Mouse (Mus musculus) thymus, postnatal 10 days (tissue): Measurements from ENCODE around the gene Tmem163.

Experiments
- DNase-seq, 2 experiments: peaks; one replicate each; pipeline ENCODE4 v3.0.0; 2021; ENCODE audit warnings: low spot score in 2 of 2

Gene Tmem163

DNA sequence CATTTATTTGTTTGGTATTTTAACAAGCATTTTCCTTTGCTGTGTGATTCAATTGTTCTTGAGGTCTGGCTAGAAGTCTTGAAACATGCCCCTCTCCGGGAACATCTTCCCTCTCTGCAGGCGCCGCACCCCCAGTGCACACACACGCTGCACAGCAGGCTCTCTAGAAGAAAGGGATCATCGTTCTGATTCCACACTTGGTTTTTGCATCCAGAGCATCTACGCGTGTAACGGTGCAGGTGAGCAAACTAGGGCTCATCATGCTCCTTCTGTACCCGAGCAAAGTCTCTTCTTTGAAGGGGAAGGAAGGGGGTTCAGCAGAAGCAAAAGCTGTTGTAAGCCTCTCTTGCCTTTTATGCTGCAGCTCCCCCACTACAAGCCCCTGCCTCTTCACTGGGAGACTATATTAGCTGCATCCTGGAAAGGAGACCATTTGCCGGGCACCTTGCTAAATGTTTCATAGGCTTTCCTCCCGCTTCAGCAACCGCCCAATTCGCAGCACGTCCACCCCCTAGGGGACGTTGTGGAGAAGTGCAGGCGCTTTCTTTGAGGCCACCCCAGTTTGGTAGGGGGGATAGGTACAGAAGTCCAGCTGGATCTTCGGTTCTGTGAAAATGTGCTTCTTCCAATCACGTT, at the start of gene Tmem163:
Gene Tmem163, minus strand, starts transcription at position 51 of the 636 bp plus-strand sequence.
- peak; percentile 18 to 58 for DNase-seq

DNA sequence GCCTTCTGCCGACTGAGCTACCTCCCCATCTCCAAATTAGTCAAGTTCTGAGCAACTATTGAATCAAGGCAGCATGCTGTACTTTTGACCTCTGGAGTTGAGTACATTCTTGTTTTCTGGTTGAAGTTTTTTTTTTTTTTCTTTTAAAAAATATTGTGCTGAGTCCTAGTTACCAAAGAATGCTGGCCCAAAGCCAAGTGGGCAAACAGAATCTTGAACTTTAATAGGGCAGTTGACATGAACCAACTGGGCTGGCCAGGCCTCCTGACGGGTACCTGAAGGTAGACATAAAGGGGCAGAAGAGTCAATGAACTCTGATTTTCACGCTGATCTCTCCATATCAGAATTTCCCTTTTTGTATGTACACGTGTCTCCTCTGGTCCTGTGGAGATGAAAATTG, 49.7 kb upstream of the Tmem163 start, which contains the start of gene Acmsd:
Gene Acmsd, plus strand, starts transcription at position 318 of the 400 bp plus-strand sequence.
- DNase-seq: no peak

DNA sequence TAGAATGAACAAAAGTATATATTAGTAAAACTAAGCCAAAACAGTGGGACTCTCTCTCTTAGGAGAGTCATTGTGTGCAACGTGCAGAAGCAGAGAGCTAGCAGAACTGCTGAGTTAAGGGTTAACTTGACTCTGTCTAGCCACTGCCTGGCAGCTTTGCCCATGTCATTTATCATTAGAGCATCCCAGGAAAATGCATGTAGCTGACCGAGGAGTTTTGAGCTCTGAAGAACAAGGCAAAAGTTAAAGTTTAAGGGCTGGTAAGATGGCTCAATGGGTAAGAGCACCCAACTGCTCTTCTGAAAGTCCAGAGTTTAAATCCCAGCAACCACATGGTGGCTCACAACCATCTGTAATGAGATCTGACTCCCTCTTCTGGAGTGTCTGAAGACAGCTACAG, 44.2 kb upstream of the Tmem163 start:
- DNase-seq: no peak

DNA sequence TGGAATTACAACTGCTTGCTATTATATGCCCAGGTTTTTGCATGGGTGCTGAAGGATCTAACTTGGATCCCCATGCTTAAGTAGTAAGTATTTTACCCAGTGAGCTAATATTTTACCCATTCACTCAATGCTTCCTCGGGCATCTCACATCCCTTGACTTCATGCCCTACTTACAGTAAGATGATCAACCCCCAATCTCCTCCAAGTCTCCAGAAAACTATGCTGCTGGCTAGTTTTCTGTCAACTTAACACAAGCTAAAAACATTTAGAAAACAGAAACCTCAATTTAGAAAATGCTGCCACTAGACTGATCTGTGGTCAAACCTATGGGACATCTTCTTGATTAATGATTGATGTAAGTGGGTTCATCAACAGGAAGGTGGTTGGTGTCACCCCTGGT, 38.9 kb upstream of the Tmem163 start:
- DNase-seq: no peak

DNA sequence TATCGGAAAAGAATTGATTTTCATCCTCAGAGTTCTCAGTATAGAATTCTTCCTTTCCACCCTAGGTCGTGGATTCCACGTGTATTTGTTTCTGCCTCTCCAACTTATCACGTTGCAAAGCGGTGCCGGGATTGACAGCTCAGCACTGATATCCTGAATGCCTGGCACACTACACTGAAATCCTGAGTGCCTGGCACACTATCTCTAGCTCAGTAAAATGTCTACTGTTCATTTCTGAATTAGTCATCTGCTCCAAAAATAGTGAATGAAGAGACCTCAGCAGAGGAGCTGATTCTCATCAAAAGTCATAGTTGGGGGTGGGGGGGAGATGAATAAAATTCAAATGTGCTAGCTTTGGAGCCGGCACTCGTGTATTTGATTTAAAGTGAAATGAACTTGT, 37.1 kb upstream of the Tmem163 start:
- no peak for DNase-seq

DNA sequence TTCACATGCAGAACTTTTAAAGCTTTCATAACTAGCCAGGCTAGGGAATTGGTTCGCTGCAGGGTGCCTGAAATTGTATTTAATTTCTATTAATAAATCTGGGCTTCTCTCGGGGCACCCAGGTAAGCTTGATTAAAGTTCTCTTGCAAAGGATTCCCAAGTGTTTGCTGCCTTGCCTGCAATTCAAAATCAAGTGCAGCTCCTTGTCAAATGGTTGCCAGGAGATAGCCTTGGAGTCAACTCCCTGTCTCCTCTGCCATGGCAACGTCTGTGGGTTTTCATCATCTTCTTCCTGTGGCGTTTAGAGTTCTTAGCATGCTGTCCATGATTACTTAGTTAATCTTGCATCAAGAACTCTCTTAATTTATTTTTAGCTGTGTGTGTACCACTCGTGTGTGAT, 26.9 kb upstream of the Tmem163 start:
- no peak for DNase-seq

DNA sequence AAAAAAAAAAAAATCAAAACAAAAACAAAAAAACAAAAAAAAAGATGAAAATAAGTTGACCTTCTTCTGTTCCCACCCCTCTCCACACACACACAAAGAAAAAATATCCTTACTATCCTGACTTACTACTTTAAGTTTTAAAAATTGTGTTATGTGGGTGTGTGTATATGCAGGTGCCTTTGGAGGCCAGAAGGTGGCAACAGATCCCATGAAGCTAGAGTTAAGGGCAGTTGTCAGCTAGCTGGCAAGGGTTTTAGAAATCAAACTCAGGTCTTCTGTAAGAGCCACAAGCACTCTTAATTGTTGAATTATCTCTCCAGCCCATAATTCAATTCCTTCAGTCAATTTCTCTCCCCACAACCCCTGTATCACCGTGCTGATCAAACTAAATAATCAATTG, 22.8 kb upstream of the Tmem163 start:
- no peak for DNase-seq

DNA sequence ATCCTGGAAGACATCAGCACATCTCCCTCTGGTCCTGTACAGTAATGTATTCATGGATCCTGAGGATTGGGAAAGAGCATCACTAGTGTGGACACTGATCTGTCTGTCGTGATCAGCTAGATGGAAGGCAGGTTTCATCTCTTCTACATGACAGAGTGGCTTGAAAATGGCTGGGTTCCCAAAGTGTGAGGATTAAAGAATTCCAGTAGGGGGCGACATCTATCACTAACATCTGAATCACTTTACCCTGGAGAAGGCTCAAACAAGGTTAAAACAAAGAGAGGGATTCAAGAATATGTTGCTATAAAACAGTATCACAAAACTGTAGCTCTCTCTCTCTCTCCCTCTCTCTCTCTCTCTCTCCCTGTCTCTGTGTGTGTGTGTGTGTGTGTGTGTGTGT, 17.2 kb upstream of the Tmem163 start:
- peak in 1 of 2 experiments; percentile 11 for DNase-seq

DNA sequence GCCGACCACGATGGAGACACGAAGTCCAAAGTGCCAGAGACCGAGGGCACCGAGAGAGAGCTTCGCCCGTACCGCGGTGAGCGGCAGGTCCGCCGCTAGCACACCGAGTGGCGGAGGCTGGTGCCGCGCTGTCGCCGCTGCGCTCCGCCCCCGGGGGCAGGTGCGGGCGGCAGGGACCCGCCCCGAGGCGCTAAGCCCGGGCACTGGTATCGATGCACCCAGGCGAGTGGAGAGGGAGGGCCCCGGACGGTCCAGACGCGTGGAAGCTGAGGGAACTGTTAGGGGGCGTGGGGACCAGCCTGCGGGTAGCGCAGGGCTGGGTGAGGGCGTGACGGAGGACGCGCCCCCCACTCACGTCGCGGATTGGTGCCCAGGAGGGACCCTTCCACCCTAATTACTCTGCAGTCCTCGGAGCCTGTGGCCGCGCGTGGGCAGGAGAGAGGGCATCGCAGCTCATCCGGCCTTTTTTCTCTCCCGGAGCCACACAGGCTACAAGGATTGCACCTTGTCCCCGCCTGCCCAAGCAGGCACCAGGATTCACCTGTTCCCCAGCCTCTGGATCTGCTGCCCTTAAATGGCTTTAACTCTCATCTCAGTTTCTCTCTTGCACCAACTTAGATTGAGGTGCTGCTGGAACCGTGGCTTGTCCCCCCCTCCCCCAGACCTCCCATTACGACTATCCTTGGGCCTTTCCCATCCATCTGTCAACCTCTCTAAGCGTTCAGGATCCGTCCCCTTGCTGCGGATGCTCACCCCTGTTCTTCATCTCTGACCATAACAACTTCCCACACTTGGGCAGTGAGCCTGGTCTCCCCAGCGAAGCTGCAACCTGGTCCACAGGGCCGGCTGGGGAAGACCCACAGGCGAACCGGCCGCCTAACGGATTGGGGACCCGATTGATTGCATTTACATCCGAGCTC, 1.4 kb downstream of the Tmem163 start:
- peak in 1 of 2 experiments; percentile 24 for DNase-seq

DNA sequence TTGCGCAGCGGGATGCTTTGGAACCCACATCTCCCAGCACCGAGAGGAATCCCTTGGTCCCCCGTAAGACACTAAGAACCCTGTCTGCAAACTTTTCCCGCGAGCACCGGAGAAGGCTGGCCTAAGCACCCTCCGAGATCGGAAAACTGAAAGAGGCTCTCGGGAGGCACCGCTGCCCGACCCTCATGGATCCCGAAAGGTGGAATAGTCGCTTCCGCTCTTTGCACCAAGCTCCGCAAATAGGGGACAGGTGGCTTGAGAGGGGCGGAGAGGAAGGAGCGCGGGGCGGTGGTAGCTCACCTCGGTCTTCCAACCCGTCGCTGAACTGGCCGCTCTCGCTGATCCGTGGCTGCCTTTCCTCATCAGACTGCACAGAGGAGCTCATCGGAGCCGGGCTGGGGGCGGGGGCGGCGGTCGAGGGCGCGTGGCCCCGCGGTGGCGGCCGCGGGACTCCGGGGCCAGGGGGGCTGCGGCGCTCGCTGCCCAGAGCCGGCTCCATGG, 2.2 kb downstream of the Tmem163 start:
- DNase-seq: peak in 1 of 2 experiments; percentile 8

DNA sequence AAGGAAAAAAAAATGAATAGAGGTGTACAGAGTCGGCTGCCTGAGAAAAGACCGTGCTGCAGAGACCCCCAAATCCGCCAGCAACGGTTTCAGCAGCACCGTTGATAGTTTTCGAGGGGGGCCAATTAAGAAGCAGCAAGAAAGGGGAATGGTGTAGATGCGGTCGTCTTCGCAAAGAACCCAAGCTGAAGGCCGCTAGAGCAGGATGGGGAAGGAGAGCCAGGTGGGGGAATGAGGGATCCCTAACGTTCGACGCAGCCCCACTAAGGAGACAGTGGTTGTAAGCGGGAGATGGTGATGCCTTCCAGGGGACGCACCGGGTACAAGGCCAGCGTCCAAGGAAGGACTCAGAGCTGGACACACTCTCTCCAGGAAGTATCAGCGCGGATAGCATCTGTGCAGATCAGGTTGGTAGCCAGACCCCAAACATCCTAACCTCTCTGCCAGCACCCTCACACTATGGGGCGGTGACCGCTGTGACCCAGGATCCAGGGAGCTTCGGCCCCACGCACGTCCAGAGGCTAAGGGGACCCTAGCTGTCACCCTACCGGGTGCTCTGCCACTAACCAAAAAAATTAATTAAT, 2.7 kb downstream of the Tmem163 start:
- DNase-seq: no peak

DNA sequence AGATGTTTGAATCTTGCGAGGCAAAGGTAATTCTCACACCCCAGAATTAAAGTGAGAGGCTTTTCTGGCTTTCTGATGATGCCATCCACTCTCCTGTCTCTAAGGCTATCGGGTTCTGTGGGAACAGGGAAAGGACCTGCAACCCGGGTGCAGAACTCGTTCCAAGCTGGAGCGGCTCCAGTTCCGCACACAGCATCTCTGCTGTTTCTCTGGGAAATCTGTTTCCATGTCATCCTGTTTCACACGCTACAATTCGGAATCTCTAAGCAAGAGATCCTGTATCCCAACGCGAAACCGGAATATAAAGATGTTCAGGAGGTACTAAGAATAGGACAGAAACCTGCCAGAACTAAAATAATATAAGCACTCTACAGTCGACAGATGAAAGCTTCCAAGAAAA, 3.2 kb downstream of the Tmem163 start:
- no peak for DNase-seq

DNA sequence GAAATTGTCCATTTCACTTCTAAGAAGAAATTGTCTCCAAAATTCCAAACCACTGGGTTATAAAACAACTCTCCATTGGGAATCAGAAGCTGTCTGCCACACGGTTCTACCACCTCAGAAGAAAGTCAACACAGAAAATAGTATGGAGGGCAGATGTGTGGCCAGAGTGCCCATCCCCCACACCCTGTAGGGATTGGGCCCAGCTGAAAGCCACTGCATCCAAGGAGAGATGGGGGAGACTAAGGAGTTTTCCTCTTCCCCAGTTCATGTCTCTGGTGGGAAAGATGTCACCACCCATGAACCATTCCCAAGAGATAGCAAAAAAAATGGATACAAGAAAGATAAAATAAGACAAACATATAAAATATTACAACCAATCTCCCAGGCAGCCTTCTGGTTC, 4.1 kb downstream of the Tmem163 start:
- DNase-seq: no peak

DNA sequence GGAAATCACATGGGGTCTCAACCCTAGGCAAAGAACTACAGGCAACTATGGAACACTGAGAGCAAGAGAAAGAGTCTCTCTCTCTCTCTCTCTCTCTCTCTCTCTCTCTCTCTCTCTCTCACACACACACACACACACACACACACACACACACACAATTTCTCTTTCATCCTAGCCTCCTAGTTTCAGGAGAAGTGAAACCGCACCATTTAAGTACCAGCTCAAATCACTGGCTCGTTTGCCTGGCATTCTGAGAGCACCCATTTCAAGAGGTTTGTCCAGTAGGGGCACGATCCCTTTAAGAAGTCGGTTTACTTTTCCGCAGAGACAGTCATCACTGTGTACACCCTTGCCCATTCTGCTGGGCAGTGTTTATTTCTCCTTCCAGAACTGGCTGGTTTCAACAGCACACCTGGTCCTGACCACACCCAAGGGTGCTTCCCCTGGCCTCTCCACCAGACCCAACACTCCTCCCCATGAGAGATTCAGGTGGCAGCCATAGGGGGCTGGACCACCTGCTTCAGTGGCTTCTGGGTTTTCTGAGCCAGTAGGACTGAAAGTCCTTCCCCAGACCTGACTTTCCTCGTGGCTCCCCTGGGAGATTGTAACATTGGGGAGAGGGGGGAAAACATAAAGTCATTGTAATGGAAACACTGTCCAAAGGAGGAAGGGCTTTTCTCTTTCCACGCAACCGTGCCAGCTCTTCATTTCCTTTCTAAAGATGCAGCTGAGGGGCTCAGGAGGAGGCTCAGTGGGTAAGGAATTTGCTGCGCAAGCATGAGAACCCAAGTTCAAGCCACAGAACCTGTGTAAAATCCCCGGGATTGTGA, 5.9 kb downstream of the Tmem163 start:
- DNase-seq: no peak

DNA sequence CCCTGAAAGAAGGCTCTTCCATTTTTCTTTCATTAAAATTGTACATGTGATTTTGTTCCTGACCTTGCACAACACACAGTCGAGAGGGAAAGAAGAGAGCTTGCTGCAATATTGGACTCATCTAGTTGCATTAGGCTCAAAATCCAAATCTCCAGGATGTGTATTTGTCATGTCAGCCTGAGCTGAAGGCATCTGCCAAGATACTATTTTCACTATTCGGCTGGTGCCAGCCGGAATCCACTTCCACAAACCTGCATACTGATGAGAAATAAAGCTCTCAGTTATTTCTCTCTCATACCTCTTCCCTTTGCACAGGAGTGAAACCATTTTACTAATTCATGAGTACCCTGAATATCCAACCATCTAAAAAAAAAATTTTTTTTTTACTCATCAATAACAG, 11.2 kb downstream of the Tmem163 start:
- no peak for DNase-seq

DNA sequence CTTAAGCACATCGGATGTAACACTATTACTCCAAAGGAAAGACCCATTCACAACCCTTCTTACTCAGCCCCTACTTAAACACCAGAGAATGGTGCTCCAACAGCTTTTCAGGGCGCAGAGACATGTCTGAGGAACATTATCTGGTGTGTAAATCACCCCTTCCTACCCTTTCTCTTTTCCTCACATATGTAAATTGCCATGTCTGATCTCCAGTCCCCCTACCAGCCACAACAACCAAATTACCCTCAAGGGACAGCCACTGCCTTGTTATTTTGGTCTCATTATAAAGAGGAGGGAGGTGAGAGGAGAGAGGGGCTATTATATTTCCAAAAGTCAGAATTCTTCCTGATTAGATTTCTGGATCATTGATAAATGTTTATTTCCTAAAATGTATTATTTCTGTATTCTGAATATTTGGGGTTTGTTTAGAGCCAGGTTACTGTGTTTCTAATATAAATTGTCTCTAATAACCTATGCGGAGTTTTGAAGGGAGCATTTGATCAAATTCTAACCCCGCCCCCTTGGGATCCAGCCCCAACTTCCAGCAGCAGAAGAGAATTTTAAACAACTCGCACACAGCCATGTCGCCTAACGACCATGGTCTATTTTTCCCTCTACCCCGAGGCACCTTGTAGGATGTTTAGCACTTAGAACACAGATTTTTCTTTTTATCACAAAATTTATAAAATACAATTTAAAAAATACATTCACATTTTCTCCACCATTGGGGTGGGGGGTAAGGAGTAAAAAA, 12.1 kb downstream of the Tmem163 start:
- DNase-seq: no peak

DNA sequence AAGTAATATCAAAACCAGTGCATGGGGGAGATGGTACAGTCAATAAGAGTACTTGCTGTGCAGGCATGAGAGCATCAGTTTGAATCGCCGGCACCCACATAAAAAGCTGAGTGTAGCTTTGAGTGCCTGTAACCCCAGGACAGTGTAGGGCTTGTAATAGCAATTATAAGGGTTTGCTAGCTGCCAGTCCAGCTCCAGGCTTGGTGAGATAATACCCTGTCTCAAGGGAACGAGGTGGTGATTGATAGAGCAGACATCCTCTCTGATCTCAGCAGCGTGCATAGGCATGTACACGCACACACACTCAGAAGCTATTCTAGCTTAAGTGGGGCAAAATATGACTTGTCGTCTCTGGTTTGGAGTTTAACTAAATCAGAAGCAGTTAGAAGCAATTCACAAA, 13.1 kb downstream of the Tmem163 start:
- DNase-seq: no peak

DNA sequence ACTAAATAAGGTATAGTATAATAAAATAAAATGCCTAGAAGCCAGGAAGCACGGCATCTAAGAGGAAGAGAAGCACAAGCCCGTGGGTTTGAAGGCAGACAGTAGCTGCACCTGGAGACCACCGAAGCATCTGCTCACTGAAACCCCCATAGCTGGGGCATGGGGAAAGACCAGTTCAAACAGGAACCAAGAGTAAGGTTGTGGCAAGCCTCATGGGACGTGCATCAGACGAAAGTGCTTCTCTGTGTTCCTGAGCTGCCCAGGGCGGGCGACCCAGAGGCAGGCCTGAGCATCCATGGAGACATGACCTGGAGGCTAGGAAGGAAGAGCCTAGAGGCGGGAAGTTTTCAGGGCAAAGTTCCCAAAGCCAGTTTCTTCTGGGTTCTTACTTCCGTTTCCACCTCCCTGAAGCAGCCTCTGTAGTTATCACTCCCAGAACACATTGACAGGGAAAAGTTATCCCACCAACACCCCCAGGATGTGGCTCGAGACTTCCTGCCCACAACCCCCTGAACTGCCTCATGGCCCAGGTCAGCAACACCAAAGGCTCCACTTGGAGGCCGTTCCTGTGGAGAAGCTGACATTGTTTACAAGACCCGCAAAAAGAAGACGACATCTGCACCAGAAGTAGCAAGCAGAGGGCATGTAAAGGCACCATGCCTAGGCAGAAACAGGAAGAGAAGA, 16.8 kb downstream of the Tmem163 start:
- peak; percentile 14 to 17 for DNase-seq

DNA sequence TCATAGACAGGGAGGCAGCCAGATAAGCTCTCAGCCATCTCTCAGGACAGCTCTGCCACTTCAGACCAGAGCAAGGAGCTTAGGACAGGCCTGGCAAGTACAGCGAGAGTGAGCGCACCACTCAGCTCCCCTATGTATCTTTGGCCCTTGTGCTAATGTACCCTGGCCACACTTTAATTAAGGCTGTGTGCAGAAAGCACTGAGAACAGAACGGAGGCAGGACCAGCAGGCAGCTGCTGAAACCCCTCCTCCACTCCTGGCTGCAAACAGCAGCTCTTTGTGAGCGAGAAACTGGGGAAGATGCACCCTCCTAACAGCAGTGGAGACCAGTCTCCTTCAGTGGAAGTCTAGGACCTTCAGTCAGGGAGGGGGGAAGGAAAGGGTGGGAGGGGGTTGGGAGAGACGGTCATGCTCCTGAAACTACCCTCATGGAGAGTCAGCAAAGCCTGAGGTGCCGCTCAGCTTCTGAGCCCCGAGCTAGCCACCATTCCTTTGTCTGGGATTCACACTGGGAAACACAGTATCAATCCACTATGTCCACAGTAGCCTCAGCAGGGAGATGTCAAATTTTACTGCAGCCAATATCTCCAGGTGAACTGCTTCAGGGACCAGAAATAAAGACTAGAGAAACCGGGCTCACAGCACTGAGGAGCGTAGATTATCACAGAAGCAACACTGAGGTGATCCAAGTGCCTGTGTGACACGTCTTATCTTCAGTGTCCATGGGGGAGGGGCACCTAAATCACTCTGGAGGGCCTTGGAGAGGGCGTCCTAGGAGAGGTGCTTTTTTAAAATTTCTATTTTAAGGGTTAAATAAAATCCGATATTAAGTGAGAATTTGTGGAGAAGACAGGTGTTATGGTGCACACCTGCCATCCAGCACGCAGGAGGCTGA, 18.0 kb downstream of the Tmem163 start:
- no peak for DNase-seq
